Mouse (Mus musculus) MEL (cell line): ENCODE measurements around the gene Trem1. TPM values are rescaled to one million over a fixed set of nuclear protein-coding genes. Genes with fewer than 3 reads are reported as not detected.

Experiments used
- DNase-seq: peaks from one replicate; pipeline ENCODE4 v3.0.0; 2011; ENCODE audit warnings: low read depth, low spot score
- H3K27ac ChIP-seq: 2 replicates; pipeline ENCODE4 v1.5.1; 2012; ENCODE audit warnings: low read depth, mild to moderate bottlenecking, control low read depth, low read length, moderate library complexity; ENCODE audit not compliant: control insufficient read depth
- H3K27me3 ChIP-seq, 2 experiments: fragments of 150-350 bp in 1 of 2; sonication (generic) in 1 of 2; 2 replicates each; pipeline ENCODE4 v1.6.1; 2012; ENCODE audit warnings: low read length in 2 of 2, mild to moderate bottlenecking in 2 of 2, improper control_type of control experiment in 1 of 2, moderate library complexity in 1 of 2; ENCODE audit not compliant: insufficient read depth in 2 of 2, control insufficient read depth in 1 of 2
- H3K36me3 ChIP-seq, 2 experiments: 2 replicates each; pipeline ENCODE4 v1.6.1; 2012 to 2014; ENCODE audit warnings: low read length in 2 of 2, improper control_type of control experiment in 1 of 2, inconsistent platforms in 1 of 2, mild to moderate bottlenecking in 1 of 2; ENCODE audit not compliant: insufficient read depth in 2 of 2, control insufficient read depth in 1 of 2
- H3K4me1 ChIP-seq, 2 experiments: fragments of 150-350 bp in 1 of 2; sonication (generic) in 1 of 2; 2 replicates each; pipeline ENCODE4 v1.6.1; 2012; ENCODE audit warnings: low read length in 2 of 2, improper control_type of control experiment in 1 of 2, mild to moderate bottlenecking in 1 of 2; ENCODE audit not compliant: insufficient read depth in 2 of 2, control insufficient read depth in 1 of 2
- H3K4me3 ChIP-seq, 2 experiments: fragments of 150-350 bp in 1 of 2; sonication (generic) in 1 of 2; 2 replicates each; pipeline ENCODE4 v1.5.1; 2012; ENCODE audit warnings: low read depth in 2 of 2, low read length in 2 of 2, mild to moderate bottlenecking in 2 of 2, moderate library complexity in 2 of 2, control low read depth in 1 of 2, improper control_type of control experiment in 1 of 2; ENCODE audit not compliant: control insufficient read depth in 1 of 2, insufficient read depth in 1 of 2
- H3K79me2 ChIP-seq: 2 replicates; pipeline ENCODE4 v1.6.1; 2012; ENCODE audit warnings: mild to moderate bottlenecking, low read length, moderate library complexity; ENCODE audit not compliant: control insufficient read depth, poor library complexity, insufficient read depth
- H3K9ac ChIP-seq: 2 replicates; pipeline ENCODE4 v1.6.1; 2012; ENCODE audit warnings: low read depth, mild to moderate bottlenecking, control low read depth, low read length, moderate library complexity; ENCODE audit not compliant: control insufficient read depth, poor library complexity, severe bottlenecking
- H3K9me3 ChIP-seq: fragments of 150-350 bp; sonication (generic); replicated peaks from 2 replicates; pipeline ENCODE4 v1.6.1; 2012; ENCODE audit warnings: mild to moderate bottlenecking, low read length, improper control_type of control experiment, moderate library complexity; ENCODE audit not compliant: insufficient read depth
- CHD1 ChIP-seq: IDR thresholded peaks from 2 replicates; pipeline ENCODE4 v1.6.1; 2012; ENCODE audit warnings: low read depth, mild to moderate bottlenecking, inconsistent platforms, low read length, improper control_type of control experiment
- ELF1 ChIP-seq: IDR thresholded peaks from 2 replicates; pipeline ENCODE4 v1.6.1; 2014; ENCODE audit warnings: low read depth, mild to moderate bottlenecking, inconsistent platforms, low read length, improper control_type of control experiment, moderate library complexity
- EP300 ChIP-seq, 2 experiments: IDR thresholded peaks; 2 replicates each; pipeline ENCODE4 v1.6.1; 2011; ENCODE audit warnings: improper control_type of control experiment in 2 of 2, low read length in 2 of 2, low read depth in 1 of 2, mild to moderate bottlenecking in 1 of 2
- ETS1 ChIP-seq: IDR thresholded peaks from 2 replicates; pipeline ENCODE4 v1.6.1; 2012; ENCODE audit warnings: low read depth, mild to moderate bottlenecking, inconsistent platforms, low read length, improper control_type of control experiment, moderate library complexity
- GABPA ChIP-seq: IDR thresholded peaks from 2 replicates; pipeline ENCODE4 v1.6.1; 2012; ENCODE audit warnings: low read depth, mild to moderate bottlenecking, inconsistent platforms, low read length, improper control_type of control experiment, moderate library complexity
- MEF2A ChIP-seq: IDR thresholded peaks from 2 replicates; pipeline ENCODE4 v1.6.1; 2014; ENCODE audit warnings: low read depth, mild to moderate bottlenecking, inconsistent platforms, low read length, improper control_type of control experiment; ENCODE audit not compliant: poor library complexity, insufficient replicate concordance, severe bottlenecking; ENCODE audit errors: extremely low read depth
- POLR2AphosphoS5 ChIP-seq: IDR thresholded peaks from 2 replicates; pipeline ENCODE4 v1.6.1; 2012; ENCODE audit warnings: low read depth, borderline replicate concordance, mild to moderate bottlenecking, inconsistent platforms, low read length, moderate library complexity, mixed read lengths
- ZMIZ1 ChIP-seq: IDR thresholded peaks from 2 replicates; pipeline ENCODE4 v1.6.1; 2012; ENCODE audit warnings: low read depth, mild to moderate bottlenecking, inconsistent platforms, low read length, improper control_type of control experiment, moderate library complexity
- ZNF384 ChIP-seq: IDR thresholded peaks from 2 replicates; pipeline ENCODE4 v1.6.1; 2012; ENCODE audit warnings: low read depth, mild to moderate bottlenecking, inconsistent platforms, low read length, improper control_type of control experiment
- polyA plus RNA-seq, 2 experiments: library from polyadenylated mRNA; stranded (reverse) in 1 of 2; unstranded in 1 of 2; fragments of >175 nt in 1 of 2; fragments of >200 nt in 1 of 2; gene quantifications; 2 replicates each; pipeline versions ENCODE4 v1.2.1 to v1.2.4; 2012; ENCODE audit warnings: low replicate concordance in 2 of 2, low read depth in 1 of 2; ENCODE audit not compliant: insufficient read length in 2 of 2, insufficient read depth in 1 of 2, missing spikeins in 1 of 2
- total RNA-seq: library from RNA; depleted of rRNA; stranded (reverse); fragments of 300-350 nt; gene quantifications from 2 replicates; pipeline ENCODE4 v1.2.3, GENCODE M21; 2012

Gene Trem1
- total and polyA plus RNA-seq, 3 experiments: 0.06 TPM; not detected in 2

GRCm38 (mm10) chr17:48263741-48264362 lies 31.3 kb downstream of the Trem1 start, which contains the start of gene Treml4:
TSS of gene Treml4 (plus strand) at chr17:48264295.
- no peak within 1 kb of the TSS for H3K27ac ChIP-seq
- no peak within 1 kb of the TSS for H3K4me3 ChIP-seq
- no peak for TF ChIP-seq CHD1
- TF ChIP-seq ZNF384: peak; percentile 54; the same call in 1 of the 2 replicates
- no peak for TF ChIP-seq ETS1
- TF ChIP-seq, all 39 proteins: peak for 1
- no peaks in the 10 kb centered on the region for H3K79me2 ChIP-seq
- DNase-seq: no peak
- no peaks in the 10 kb centered on the region for H3K9me3 ChIP-seq
- H3K36me3 ChIP-seq: peaks cover 0 to 22% of the 10 kb centered on the region in 2 experiments; a peak in 2 of 4 replicates
- peaks cover 0 to 23% of the 10 kb centered on the region in 2 experiments; a peak in 3 of 4 replicates for H3K4me1 ChIP-seq
- no peaks in the 10 kb centered on the region for H3K27me3 ChIP-seq
- no peak within 1 kb of the TSS for H3K9ac ChIP-seq

GRCm38 (mm10) chr17:48264662-48265061 lies 32.1 kb downstream of the Trem1 start:
- no peak for DNase-seq
- no peak overlapping the region for H3K9ac ChIP-seq
- H3K36me3 ChIP-seq: peaks cover 0 to 29% of the 10 kb centered on the region in 2 experiments; a peak in 2 of 4 replicates
- H3K27me3 ChIP-seq: no peaks in the 10 kb centered on the region
- TF ChIP-seq EP300 (IDR thresholded peaks at IDR 0.05; ENCODE audit: low read depth in 1 of 2, low read length in 2 of 2) (no peak), GABPA (0 out of 2 replicates have a peak, but pooled peaks have one; percentile 57)
- TF ChIP-seq, all 39 proteins: peak for 1
- H3K4me3 ChIP-seq: no peak overlapping the region
- H3K9me3 ChIP-seq: no peaks in the 10 kb centered on the region
- peaks cover 0 to 29% of the 10 kb centered on the region in 2 experiments; a peak in 3 of 4 replicates for H3K4me1 ChIP-seq
- no peaks in the 10 kb centered on the region for H3K79me2 ChIP-seq
- H3K27ac ChIP-seq: no peak overlapping the region

- H3K4me1 ChIP-seq: peaks cover 0 to 40% of the 10 kb centered on the region in 2 experiments; a peak in 3 of 4 replicates
- no peak for DNase-seq
- TF ChIP-seq ZMIZ1: no peak
- no peak for TF ChIP-seq ELF1
- no peak for TF ChIP-seq POLR2AphosphoS5
- TF ChIP-seq CHD1: no peak
- TF ChIP-seq MEF2A: no peak
- H3K27ac ChIP-seq: no peak overlapping the region
- H3K4me3 ChIP-seq: no peak overlapping the region
- no peaks in the 10 kb centered on the region for H3K79me2 ChIP-seq
- H3K36me3 ChIP-seq: peaks cover 0 to 42% of the 10 kb centered on the region in 2 experiments; a peak in 2 of 4 replicates
- H3K9me3 ChIP-seq: no peaks in the 10 kb centered on the region
- no peaks in the 10 kb centered on the region for H3K27me3 ChIP-seq
- no peak overlapping the region for H3K9ac ChIP-seq
Measured at GRCm38 (mm10) chr17:48266138-48266537, 33.6 kb downstream of the Trem1 start.
